Mouse (Mus musculus) brown adipose tissue, adult 24 weeks (tissue): ENCODE data around the gene Gm9767. TPM values are rescaled to one million over a fixed set of nuclear protein-coding genes. Genes with fewer than 3 reads are reported as not detected.

Source experiments
- H3K27ac ChIP-seq: fragments of 200-500 bp; replicated peaks from 2 replicates; pipeline ENCODE4 v1.5.1; 2012; ENCODE audit warnings: low read depth, mild to moderate bottlenecking, low read length
- H3K4me1 ChIP-seq: fragments of 200-500 bp; 2 replicates; pipeline ENCODE4 v1.6.1; 2012; ENCODE audit warnings: low read length, mixed read lengths; ENCODE audit not compliant: control insufficient read depth, insufficient read depth, insufficient read length
- H3K4me3 ChIP-seq: fragments of 200-500 bp; 2 replicates; pipeline ENCODE4 v1.5.1; 2012; ENCODE audit warnings: low read depth, mild to moderate bottlenecking, low read length, moderate library complexity; ENCODE audit not compliant: insufficient read depth
- polyA plus RNA-seq: library from polyadenylated mRNA; stranded (reverse); fragments of >200 nt; gene quantifications from 2 replicates; pipeline ENCODE4 v1.2.4, GENCODE M21; 2012; ENCODE audit not compliant: missing spikeins, insufficient read depth, insufficient read length

The Gm9767 gene
- polyA plus RNA-seq: not detected in 2 replicates

DNA sequence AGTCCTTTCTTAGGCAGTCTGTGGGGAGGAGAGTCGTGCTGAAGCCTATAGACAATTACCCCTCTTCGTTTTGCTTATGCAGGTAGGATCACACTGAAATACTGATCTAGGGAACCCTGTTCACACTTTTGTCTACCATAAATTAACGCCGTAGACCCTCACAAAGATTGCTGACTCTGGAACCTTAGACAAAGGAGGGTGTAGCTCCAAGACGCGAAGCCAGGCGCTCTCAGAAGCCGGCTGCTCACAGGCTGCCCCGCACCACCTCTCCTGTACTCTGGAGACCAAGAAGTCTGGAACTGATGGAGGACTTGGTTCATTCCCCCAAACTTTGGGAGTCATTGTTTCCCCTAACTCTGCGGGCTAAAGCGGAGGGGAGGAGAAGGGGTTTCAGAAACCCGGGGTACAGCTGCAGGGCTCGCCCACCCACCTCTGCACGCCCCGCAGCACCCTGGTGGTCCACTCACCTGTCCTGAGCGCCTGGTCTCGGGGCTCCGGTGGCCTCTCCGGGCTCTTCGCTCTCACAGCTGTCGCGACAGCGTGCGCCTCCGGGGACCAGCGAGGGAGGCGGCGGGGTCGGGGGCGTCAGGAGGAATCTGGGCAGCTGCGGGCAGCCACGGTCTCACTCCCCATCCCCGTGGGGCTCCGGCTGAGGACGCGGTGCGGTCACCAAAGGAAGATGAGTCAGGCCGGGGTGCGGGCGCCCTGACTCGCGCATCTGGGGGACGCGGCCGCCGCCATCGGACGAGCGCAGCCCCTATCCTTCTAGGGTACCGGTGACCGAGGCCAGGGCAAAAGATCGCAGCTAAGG, at the start of gene Gm9767:
Gene Gm9767, plus strand, starts transcription at position 585 of the 811 bp plus-strand sequence.
- Histone ChIP-seq H3K4me1 (no peaks in the 10 kb centered on the region; the same call in 1 of the 2 replicates), H3K4me3 (peak within 1 kb of the TSS; percentile 49), H3K27ac (no peak within 1 kb of the TSS)

DNA sequence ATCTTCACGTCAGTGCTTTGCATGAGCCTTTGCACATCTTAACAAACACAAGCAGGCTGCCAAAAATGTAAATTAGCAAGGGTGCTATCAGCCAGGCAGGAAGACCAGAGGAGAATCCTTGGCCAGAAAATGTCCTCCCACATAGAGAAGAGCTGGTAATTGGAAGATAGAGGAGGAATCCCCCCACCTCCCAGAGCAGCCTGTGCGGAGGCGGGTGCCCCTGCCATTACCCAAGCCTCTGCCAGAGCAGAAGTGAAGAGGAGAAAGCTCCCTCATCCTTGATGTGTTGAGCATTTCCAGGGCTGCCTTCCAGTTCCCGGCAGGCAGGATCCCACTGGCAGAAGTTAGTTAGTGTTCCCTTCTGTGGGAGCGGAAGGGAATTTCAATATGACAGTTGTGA, 43.1 kb upstream of the Gm9767 start:
- Histone ChIP-seq H3K4me3 (no peak overlapping the region), H3K4me1 (no peaks in the 10 kb centered on the region), H3K27ac (no peak overlapping the region)

DNA sequence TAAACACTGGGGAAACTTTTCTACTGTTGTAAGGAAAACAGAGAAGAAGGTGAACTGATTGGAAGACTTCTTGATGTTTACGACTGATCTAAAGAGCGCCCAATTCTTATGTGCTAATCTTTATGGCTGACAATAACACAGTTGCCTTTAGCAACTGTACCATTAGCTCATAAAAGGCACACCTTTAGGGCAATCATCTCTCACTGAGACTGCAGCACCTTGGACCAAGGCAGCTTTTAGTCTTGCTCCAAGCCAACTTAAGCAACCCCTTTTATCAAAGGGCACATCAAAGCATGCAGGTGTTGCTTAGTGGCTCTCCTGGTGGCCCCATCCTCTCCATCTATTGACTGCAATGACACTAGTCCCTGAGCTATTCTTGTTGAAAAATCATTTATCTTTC, 26.9 kb upstream of the Gm9767 start:
- Histone ChIP-seq H3K4me3 (no peak overlapping the region), H3K27ac (no peak overlapping the region), H3K4me1 (no peaks in the 10 kb centered on the region)

DNA sequence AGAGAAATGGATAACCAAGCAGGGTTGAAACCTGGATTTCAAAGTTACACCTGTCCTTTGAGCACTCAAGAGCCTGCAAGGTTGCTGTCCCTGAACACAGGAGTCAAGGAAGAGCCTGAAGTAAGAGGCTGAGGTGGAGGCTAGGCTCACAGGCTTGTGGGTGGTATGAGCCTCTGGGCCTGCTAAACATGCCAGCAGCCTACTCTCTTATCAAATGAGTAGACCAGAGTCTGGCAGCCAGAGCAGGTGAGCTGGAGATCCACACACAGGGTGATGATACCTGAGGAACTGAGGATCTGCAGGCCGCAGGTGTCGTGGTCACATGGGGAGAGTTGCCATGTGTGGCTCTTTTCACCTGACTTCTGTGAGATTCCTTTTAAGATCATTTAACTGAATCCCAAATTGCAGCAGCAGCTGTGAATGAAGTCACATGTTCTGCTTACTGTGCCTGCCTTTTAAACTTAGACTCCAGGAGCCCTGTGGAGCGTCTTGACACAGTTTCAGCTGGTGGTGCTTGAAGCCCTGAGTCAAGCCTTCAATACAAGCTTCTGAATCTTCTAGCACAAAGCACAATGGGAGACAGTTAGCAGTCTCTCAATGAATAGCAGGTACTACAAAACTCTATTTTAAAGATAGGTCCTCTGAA, 18.3 kb upstream of the Gm9767 start:
- no peak overlapping the region for H3K27ac ChIP-seq
- no peak overlapping the region for H3K4me3 ChIP-seq
- no peaks in the 10 kb centered on the region for H3K4me1 ChIP-seq

DNA sequence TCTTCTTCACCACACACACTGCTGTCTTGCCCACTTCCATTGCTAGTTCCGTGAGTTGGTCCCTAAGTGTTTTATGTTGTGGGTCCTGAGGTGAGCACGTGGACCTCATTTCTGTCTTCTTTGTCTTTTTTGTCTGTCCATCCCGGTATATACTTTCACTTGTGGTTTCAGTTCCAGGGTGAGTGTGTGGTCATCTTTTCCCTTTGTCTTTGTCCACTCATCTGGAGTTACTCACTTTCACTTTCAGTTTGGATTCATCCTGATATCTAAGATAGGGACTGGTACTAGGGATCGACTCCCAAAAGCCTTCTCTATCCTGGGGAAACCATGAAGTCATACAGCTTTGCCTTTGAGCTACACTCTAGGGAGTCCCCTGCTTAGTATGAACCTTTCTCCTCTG, 15.0 kb upstream of the Gm9767 start:
- Histone ChIP-seq H3K4me3 (no peak overlapping the region), H3K27ac (no peak overlapping the region), H3K4me1 (no peaks in the 10 kb centered on the region)

DNA sequence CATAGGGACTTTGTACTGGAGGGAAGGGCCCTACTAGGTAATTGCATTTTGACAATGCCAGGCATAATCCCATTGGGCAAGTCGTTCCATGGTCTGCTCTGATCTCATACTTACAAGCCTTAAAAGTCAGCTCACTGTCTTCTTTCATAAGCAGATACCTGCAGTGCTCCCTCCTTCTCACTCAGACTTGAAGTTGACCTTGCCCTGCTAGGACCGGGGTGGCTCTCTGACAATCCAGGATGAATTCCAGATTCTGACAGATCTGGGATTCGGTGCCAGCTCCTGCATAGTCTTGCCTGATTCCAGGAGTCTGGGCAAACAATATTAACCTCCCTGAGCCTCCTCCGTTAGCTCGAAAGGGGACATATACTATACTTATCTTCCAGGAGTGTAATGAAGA, 6.1 kb upstream of the Gm9767 start:
- Histone ChIP-seq H3K4me3 (no peak overlapping the region), H3K4me1 (no peaks in the 10 kb centered on the region), H3K27ac (no peak overlapping the region)

DNA sequence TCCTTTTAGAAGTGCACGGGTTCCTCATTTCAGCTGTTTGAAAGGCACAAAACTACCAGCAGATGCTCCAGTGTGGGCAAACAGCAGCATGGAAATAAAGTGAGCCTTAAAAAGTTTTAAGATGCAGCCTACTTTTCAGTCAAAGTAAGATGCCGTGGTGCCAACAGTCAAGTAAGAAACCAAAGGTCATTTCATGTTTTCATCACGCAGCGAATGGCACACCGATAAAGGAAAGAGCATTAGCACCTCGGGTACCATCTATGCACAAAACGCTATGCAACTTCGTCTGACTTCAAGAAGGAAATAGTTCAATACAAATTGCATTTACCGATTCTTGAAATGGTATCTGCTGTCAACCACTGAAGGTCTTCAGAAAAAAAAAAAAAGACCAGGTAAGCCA, 1.1 kb upstream of the Gm9767 start:
- no peaks in the 10 kb centered on the region; the same call in 1 of the 2 replicates for H3K4me1 ChIP-seq
- no peak overlapping the region for H3K27ac ChIP-seq
- H3K4me3 ChIP-seq: no peak overlapping the region

DNA sequence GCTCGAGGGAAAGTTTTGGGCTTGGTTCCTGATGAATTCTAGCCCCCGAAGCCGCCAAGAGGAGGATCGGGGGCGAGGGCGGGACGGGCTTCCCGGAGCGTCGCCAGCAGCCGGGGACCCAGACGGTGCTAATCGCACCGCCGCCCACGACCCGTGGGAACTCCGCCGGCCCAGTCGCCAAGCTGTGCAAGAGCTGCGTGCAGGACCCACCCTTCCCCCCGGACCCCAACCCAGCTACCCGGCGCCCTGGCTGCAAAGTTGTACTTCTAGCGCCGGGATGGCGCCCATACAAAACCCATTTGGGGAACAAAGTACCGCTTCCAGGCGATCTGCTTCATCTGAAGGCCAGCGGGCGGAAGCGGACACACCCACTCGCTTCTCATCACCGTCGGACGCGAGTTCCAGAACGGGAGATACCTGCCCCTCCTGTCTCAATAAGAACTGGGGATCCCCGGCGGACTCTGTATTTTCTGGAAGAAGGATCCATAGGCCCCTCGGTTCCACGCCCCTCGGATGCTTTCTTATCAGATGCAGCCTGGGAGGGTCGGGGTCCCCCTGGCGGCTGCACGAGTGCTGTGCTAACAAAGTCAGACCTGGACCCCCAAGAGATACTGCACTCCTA, 577 bp downstream of the Gm9767 start, which contains the start of gene Tmem200a:
Gene Tmem200a, minus strand, starts transcription at position 532 of the 622 bp plus-strand sequence.
- H3K4me1 ChIP-seq: no peaks in the 10 kb centered on the region; the same call in 1 of the 2 replicates
- H3K27ac ChIP-seq: no peak within 1 kb of the TSS
- peak within 1 kb of the TSS; percentile 49 for H3K4me3 ChIP-seq

DNA sequence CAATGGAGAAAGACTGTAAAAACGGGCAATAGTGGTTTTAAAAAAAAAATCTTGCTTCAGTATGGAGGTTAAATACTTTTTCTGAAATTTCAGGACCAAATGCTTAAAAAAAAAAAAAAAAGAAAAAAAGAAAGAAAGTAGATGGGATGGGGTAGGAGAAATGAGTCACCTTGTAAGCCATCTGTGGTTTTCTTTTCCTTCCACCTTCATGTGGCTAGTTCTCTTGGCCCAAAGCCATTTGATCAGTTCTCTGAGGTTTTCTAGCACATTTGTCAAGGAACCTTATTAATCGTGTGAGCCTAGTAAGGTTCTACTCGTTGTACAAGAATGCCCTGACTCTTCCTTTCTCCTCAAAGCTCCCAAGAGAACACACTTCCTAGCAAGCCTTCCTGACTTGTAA, 1.6 kb downstream of the Gm9767 start:
- Histone ChIP-seq H3K27ac (no peak overlapping the region), H3K4me3 (no peak overlapping the region), H3K4me1 (no peaks in the 10 kb centered on the region; the same call in 1 of the 2 replicates)

DNA sequence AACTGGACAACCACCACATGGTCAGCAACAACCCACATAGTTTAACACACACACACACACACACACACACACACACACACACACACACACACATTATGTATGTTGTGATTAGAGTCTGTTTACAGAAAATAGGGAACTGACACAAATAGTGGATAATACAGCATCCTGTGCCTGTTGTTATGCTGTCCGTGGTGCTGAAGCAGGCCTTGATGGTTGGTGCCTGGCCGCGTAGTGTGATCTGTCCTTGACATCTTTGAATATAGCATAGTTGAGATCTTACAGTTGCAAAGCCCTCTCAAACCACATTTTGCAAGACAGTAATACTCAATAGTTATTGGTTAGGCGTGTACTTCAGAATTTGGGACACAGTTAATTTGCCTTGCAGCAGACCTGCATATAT, 4.0 kb downstream of the Gm9767 start:
- Histone ChIP-seq H3K4me3 (no peak overlapping the region), H3K4me1 (no peaks in the 10 kb centered on the region; the same call in 1 of the 2 replicates), H3K27ac (no peak overlapping the region)

DNA sequence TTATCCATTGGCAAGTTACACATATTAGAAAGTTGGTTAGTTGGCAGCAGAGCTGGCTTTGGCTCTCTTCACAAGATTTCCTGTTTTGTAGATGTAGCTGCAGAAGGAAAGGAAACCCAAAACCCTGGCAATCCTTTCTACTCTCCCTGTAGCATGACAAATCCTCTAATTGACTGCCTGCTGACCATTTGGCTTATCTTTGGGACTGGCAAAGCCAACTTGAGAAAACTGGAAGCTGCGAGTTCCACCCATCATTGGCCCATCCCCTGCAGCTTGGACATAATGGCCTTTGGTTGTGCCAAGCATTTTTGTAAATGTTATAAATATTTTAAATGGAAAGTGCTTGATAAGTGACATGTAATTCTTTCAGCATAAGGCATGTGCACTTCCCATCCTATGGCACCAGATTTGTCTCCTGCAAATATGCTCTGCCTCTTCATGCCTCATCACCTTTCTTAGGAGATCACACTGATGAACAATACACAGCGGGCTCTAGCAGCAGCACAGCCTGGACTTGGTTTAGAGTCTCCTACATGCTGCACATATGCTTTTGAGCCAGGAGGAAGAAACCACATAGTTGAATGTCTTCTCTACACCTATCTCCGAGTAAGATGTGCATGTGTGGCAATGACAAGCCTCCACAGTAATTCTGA, 25.4 kb downstream of the Gm9767 start:
- Histone ChIP-seq H3K4me1 (no peaks in the 10 kb centered on the region), H3K4me3 (no peak overlapping the region), H3K27ac (no peak overlapping the region)

DNA sequence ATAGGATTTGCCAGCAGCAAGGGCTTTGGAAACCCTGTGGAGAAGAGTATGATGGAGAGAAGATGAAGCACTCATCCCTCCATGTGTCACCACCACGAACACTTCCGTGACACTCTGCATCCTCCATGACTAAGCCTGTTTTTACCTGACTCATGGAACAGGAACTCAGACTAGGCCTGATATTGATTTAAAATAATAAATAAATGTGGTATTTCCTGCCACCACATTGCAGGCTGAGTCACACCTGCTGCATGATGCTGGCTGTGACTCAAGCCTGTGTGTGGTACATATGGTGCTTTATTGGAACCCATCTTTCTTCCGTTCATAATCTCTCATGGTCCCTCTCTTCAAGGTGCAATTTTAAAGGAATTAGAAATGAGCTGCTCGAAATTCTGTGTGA, 36.4 kb downstream of the Gm9767 start:
- H3K27ac ChIP-seq: no peak overlapping the region
- no peaks in the 10 kb centered on the region for H3K4me1 ChIP-seq
- no peak overlapping the region for H3K4me3 ChIP-seq

DNA sequence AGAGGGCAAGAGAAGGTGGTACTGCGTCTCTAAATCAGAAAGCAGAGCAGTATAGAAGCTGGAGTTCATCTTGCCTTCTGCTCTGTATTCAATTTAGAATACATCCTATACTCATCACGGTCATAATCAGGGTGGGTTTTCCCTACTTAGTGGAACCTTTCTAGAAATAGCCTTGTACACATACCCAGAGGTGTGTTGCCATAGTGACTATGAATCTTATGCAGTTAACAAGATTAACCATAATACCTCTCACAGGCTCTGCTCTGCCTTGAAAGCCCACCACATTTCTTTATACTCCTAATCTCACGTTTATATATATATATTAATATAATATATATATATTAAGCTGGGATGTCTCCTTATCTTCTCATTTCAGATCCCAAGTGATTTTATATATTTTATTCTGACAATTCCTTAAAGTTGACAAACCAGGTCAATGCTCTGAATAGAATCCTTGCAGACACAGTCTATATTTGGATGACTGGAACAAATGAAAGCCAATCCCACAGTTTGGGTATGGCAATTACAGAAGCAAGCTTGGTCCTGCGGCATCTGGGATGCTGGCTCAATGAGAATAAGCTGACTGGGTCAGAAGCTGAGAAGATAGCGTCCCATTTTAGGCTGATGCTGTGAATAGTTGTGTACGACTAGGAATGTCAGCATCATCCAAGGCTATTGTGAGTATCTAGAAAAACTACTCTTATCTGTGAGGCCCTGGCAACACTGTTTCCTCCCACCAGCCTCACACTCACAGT, 41.2 kb downstream of the Gm9767 start:
- Histone ChIP-seq H3K4me3 (no peak overlapping the region), H3K27ac (no peak overlapping the region)

DNA sequence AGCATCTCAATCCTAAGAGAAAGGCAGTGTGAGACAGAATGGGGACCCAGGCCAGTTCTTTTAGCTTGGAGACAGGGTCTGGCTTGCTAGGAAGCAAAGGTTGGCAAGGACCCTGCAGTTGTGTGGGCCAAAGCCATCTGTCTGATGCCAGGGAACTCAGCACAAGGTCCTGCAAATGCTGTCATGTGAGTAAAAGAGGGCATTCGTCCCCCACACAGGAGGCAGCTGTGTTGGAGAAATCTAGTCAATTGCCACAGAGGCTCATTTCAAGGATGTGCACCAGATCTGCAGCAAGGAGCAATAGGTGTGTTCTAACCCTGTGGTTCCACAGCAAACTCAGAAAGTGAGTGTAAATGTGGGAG, 41.7 kb downstream of the Gm9767 start:
- Histone ChIP-seq H3K4me1 (no peaks in the 10 kb centered on the region), H3K27ac (no peak overlapping the region), H3K4me3 (no peak overlapping the region)

More for the DNA sequence above, 41.2 kb downstream of the Gm9767 start:
- no peaks in the 10 kb centered on the region for H3K4me1 ChIP-seq
